Mouse (Mus musculus) 416B (cell line): Measurements from ENCODE around the gene 4933430I17Rik.
A peak's percentile ranks its signal among the peaks of the same experiment; 100 is the strongest.
"Not testable (repeated sequence)": the region's sequence is repeated elsewhere in the genome, so short reads cannot be mapped to it uniquely, and the experiment has no call there.

Source experiments
- DNase-seq: peaks from one replicate; pipeline ENCODE4 v3.0.0; 2011; ENCODE audit warnings: low read depth

The 4933430I17Rik gene

GRCm38 (mm10) chr4:62543782-62544181, 18.6 kb downstream of the 4933430I17Rik start:
- no peak for DNase-seq

DNA sequence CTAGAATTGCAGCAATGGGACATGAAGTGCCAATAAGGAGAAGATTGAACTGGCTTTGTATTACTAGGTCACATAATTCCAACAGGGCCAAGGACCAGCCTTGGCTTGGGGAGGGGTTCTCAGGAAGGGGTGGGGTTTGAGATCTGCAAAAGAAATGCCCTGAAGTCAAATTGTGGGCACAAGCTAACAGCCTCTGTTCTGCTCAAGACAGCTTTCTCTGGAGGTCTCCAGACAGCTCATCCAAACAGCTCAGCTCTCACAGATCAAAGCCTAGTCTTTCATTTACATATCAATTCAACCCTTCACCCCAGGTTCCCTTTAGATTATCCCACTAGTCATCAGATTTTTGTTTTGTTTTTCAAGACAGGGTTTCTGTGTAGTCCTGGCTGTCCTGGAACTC, 19.6 kb downstream of the 4933430I17Rik start:
- no peak for DNase-seq

- DNase-seq = no peak
These were observed 26.8 kb downstream of the 4933430I17Rik start for GRCm38 (mm10) chr4:62551966-62552365.

- no peak for DNase-seq
These were observed 32.3 kb downstream of the 4933430I17Rik start for GRCm38 (mm10) chr4:62557436-62557835.

- peak; percentile 21 for DNase-seq
These were observed 34.7 kb downstream of the 4933430I17Rik start, which contains the start of gene Rgs3 for GRCm38 (mm10) chr4:62559797-62560329. Gene Rgs3 (plus strand): TSS chr4:62559847.

GRCm38 (mm10) chr4:62560963-62561629, 35.9 kb downstream of the 4933430I17Rik start:
- DNase-seq = peak; percentile 84

- DNase-seq = no peak
These were observed 36.4 kb downstream of the 4933430I17Rik start for GRCm38 (mm10) chr4:62561630-62562001.

GRCm38 (mm10) chr4:62562006-62562405, 36.8 kb downstream of the 4933430I17Rik start:
- no peak for DNase-seq

- DNase-seq = no peak
These were observed 41.4 kb downstream of the 4933430I17Rik start for GRCm38 (mm10) chr4:62566530-62566929.

GRCm38 (mm10) chr4:62567696-62568095, 42.5 kb downstream of the 4933430I17Rik start:
- DNase-seq = no peak

- DNase-seq = no peak
These were observed 43.2 kb downstream of the 4933430I17Rik start for GRCm38 (mm10) chr4:62568359-62568758.

- DNase-seq = no peak
These were observed 44.4 kb downstream of the 4933430I17Rik start for GRCm38 (mm10) chr4:62569603-62570002.

- no peak for DNase-seq
These were observed 44.9 kb downstream of the 4933430I17Rik start for GRCm38 (mm10) chr4:62570029-62570428.

DNA sequence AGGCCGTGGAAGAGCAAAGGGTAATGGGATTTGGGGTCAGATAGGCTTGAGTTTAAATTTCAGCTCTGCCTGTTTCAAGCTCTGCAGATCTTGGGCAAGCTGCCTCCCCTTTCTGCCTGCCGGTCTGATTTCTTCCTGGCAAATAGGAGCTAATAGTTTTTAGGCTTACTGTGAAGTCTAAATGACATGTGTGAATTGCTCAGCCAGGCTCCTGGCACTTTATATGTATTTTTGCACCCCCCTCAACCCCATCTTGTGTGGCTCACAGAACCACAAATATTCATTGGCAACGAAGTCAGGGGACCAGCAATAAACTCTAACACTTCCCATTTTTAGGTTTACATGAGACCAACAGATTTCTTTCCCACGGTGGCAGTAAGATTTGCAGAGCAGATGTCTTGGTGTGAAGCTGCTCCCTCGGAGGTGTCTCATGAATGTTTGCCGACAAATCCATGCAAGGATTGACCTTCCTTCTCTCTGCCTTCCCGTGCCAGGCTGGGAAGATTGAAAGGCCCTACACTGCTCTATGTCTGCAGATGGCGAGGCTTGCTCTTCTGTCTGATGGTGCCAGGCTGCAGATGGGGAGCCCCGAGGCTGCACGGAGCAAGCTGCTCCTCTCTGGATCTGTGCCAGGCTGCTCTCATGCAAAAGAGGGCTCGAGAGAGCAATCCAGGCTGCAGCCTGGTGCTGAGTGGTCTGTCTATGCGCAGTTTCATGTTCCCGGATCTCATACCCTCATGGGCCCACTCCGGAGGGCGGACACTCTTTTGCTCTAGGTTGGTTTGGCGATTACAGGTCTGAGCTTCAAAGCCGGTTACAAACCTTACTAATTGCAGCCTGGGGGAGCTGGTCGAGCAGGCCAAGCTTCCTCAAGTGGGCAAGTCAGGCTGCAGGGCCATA, 57.4 kb downstream of the 4933430I17Rik start:
- no peak for DNase-seq

DNA sequence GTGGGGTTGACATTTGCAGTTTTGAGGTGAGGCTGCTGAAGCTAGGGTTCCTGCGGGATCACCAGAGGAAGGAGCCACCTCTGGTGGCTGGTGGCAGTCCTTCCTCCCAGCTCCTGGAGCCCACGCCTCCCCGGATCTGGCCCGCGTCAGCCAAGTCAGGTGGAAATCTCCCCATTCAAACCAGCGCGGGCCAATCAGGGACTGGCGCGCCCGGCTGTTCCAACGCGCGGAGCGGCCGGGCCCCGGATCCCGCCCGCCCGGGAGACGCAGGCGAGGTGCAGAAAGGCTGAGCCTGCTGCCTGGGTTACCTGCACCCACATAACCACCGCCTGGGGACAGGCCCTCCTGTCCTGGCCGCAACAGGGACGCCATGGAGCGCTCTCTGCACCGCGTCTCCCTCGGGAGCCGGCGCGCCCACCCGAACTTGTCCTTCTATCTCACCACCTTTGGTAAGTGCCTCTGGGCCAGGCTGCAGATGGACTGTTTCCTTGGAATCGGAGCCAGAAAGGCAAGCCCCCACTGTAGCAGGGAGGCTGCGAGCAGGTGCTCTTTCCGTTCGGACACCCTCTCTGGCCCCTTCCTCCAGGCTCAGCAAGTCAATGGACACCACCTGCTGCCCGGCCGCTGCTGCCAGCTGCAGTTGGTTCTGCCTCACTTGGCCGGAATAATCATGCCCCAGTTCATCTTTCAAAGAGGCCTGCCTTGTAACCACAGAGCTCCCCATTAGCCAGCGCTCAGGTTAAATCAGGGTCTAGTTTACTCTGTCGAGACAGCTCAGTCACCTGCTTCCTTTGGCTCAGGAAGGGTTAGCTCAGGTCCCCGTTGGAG, 58.3 kb downstream of the 4933430I17Rik start:
- no peak for DNase-seq

GRCm38 (mm10) chr4:62587067-62587466, 61.9 kb downstream of the 4933430I17Rik start:
- DNase-seq = no peak

DNA sequence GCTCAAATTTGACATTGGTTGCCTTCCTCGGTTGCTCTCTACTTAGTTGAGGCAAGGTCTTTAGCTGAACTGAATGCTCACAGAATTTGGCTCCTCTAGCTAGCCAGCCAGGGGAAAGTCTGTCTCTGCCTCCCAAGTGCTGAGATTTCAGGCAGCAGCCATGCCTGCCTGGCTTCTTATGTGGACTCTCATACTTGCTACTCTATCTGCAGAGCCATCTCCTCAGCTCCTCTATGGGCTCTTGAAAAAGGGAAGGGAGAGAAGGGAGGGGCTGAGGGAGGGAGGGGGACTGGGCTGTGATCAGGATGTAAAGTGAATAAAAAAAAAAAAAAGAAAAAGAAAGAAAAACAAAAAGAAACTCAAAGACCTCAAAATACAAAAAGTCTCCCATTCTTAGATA, 65.7 kb downstream of the 4933430I17Rik start:
- DNase-seq = no peak

- DNase-seq = peak; percentile 4
These were observed 66.2 kb downstream of the 4933430I17Rik start for GRCm38 (mm10) chr4:62591326-62591725.

DNA sequence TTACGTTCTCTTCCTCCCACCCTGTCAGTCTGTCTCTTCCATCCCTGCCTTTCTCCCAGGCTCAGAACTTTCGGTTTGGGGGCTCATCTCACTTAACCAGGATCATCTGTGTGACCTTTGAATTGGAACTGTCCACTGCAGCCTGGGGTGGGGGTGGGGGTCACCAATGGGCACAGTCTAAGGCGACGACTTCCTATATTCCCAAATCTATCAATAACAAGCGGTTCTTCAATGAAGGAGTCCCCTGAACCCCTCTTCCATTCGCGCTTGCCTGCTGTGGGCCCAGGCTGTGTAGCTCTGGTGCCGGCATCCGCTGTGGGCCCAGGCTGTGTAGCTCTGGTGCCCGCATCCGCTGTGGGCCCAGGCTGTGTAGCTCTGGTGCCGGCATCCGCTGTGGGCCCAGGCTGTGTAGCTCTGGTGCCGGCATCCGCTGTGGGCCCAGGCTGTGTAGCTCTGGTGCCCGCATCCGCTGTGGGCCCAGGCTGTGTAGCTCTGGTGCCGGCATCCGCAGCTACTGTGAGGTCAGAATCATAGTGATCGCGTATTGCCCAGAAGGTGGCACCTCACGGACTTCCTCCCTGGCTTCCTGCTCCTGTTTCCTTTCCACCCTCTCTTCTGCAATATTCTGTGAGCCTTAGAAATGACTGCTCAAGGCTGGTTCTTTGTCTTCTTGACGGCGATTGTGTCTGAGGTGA, 68.5 kb downstream of the 4933430I17Rik start:
- not testable (repeated sequence) for DNase-seq

DNA sequence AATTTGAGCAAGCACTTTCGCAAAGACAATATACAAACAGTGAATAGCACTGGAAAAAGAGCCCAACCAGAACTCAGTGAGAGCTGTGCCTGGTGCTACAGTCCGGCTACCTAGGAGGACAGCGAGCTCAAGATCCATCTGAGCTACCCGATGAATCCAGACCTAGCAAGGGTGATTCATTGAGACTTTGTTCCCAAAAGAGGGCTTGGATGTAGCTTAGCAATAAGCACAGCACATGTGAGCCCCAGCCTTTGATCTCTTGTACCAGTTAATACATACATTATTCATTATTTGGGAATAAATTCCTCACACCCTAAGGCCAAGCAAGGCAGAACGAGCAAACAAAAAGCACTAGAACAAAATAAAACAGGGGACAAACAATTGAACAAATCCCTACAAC, 69.3 kb downstream of the 4933430I17Rik start:
- no peak for DNase-seq

- DNase-seq = no peak
These were observed 70.9 kb downstream of the 4933430I17Rik start for GRCm38 (mm10) chr4:62596051-62596450.
